Mouse (Mus musculus) forebrain, postnatal 0 days (tissue): ENCODE results near the gene Selenof. TPM values are rescaled to one million over a fixed set of nuclear protein-coding genes. Genes with fewer than 3 reads are reported as not detected.

Experiments
- ATAC-seq: fragments of 200-750 bp; cut with Nextera tagmentation; 2 replicates; pipeline ENCODE4 v1.8.0; 2017; ENCODE audit warnings: mild to moderate bottlenecking, moderate library complexity
- DNase-seq: peaks from one replicate; pipeline ENCODE4 v3.0.0-alpha.2; 2015
- H3K27ac ChIP-seq: fragments of 300-500 bp; sonication (generic); 2 replicates; pipeline ENCODE4 v1.5.1; 2014; ENCODE audit warnings: low read depth, mild to moderate bottlenecking, antibody characterized with exemption, low read length, moderate library complexity, mixed read lengths
- H3K27me3 ChIP-seq: fragments of 300-500 bp; sonication (generic); 2 replicates; pipeline ENCODE4 v1.6.1; 2014; ENCODE audit warnings: mild to moderate bottlenecking, low read length, mixed read lengths; ENCODE audit not compliant: insufficient read depth
- H3K36me3 ChIP-seq: fragments of 300-500 bp; sonication (generic); 2 replicates; pipeline ENCODE4 v1.6.1; 2014; ENCODE audit warnings: mild to moderate bottlenecking, moderate library complexity; ENCODE audit not compliant: insufficient read depth
- H3K4me1 ChIP-seq: fragments of 300-500 bp; sonication (generic); 2 replicates; pipeline ENCODE4 v1.6.1; 2014; ENCODE audit warnings: antibody characterized with exemption; ENCODE audit not compliant: insufficient read depth
- H3K4me2 ChIP-seq: fragments of 300-500 bp; sonication (generic); 2 replicates; pipeline ENCODE4 v1.6.1; 2014; ENCODE audit warnings: low read depth, mild to moderate bottlenecking, moderate library complexity
- H3K4me3 ChIP-seq: fragments of 300-500 bp; sonication (generic); 2 replicates; pipeline ENCODE4 v1.5.1; 2014; ENCODE audit warnings: low read depth, low read length, mixed read lengths
- H3K9ac ChIP-seq: fragments of 300-500 bp; sonication (generic); 2 replicates; pipeline ENCODE4 v1.6.1; 2014; ENCODE audit warnings: mild to moderate bottlenecking
- H3K9me3 ChIP-seq: fragments of 300-500 bp; sonication (generic); 2 replicates; pipeline ENCODE4 v1.6.1; 2016; ENCODE audit warnings: low read length
- CTCF ChIP-seq: sonication (generic); IDR thresholded peaks from 2 replicates; pipeline ENCODE4 v1.5.1; 2016; ENCODE audit warnings: antibody characterized with exemption, control low read depth, low read depth
- WGBS: fragments of 180-500 bp; shearing (Covaris S2); extraction: QIAGEN DNeasy Blood & Tissue Kit; methylation state at CpG from one replicate; pipeline ENCODE4 v1.1.7; 2014; 5-methylcytosine and 5-hydroxymethylcytosine counted together
- polyA plus RNA-seq: library from polyadenylated mRNA; unstranded; fragments of >200 nt; fragmentation: Nextera tagmentation; extraction: Ambion mirVana; gene quantifications from 2 replicates; pipeline ENCODE4 v1.2.1, GENCODE M21; 2015
- total RNA-seq: library from RNA; depleted of rRNA; stranded (reverse); fragments of >200 nt; gene quantifications from 2 replicates; pipeline ENCODE4 v1.2.3, GENCODE M21; 2014

Gene Selenof
- total and polyA plus RNA-seq, 2 experiments from 2014 or later, result 347 to 660 TPM

DNA sequence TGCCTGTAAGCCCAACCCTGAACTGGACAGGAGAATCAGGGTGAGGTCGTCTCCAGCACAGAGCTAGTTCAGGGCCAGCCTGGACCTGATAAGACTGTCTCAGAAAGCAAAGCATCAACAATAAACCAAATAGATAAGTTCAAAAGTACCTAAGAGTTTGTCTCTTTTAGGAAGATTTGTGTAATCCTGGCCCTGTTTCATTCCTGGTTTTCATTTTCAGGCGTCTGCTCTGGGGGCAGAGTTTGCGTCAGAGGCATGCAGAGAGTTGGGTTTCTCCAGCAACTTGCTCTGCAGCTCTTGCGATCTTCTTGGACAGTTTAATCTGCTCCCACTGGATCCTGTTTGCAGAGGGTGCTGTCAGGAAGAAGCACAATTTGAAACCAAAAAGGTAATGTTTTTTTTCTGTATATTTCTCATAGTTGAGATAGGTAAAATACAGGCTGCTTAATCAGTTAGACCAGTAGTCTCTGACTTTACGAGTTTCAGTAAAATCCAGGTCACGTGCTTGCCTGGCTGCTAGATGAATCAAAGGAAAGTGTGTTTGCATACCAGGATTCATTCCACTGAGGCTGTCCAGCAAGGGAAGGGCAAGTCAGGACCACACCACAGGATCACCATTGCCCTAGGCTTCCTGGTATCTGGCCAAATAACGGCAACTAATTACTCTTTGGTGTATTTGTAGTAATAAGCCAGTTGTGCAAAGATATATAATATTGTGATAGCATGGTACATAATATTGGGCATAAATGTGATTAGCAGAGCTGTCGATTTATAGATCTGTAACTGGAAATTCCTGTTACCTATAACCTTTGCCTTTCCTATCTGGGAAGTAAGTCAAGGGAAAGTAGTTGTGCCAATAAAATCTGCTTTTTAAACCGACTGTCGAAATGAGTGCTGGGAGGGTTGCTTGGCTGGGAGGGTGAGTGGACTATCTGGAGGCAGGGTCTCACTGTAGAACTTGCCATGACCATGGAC, 7.5 kb downstream of the Selenof start:
- DNase-seq, result no peak
- Histone ChIP-seq H3K4me1 (no peaks in the 10 kb centered on the region), H3K4me2 (no peak overlapping the region), H3K9ac (no peak overlapping the region), H3K27me3 (no peaks in the 10 kb centered on the region), H3K36me3 (peaks cover 17% of the 10 kb centered on the region; the same call in 1 of the 2 replicates), H3K4me3 (no peak overlapping the region), H3K27ac (no peak overlapping the region), H3K9me3 (no peaks in the 10 kb centered on the region)
- ATAC-seq, result no peak
- 84% methylated on average over 10 of the region's 10 CpGs for WGBS
- TF ChIP-seq CTCF, result no peak

DNA sequence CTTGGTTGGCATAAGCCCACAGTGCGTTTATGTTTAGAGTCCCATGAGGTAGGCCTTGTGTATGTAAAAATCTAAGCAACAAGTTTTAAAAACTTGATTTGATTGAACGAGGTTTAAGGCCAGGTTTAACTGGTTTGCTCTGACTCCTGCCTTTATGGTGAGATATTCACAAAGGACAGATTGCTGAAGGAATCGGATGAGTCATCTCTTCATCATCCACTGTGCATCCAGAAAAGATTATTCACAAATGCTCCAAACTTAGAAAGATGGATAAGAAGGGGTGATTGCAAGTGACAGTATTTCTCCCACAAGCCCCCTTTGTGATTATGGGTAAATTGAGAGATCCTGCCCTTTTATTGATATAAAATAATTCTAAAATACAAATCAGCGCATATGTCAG, 8.8 kb downstream of the Selenof start:
- ATAC-seq (no peak), DNase-seq (no peak)
- Histone ChIP-seq H3K4me1 (no peaks in the 10 kb centered on the region), H3K9me3 (no peaks in the 10 kb centered on the region), H3K4me3 (no peak overlapping the region), H3K27ac (no peak overlapping the region), H3K27me3 (no peaks in the 10 kb centered on the region), H3K9ac (no peak overlapping the region), H3K36me3 (peaks cover 17% of the 10 kb centered on the region; the same call in 1 of the 2 replicates), H3K4me2 (no peak overlapping the region)
- TF ChIP-seq CTCF, result no peak
- WGBS, result 96% methylated on average over 4 of the region's 4 CpGs

DNA sequence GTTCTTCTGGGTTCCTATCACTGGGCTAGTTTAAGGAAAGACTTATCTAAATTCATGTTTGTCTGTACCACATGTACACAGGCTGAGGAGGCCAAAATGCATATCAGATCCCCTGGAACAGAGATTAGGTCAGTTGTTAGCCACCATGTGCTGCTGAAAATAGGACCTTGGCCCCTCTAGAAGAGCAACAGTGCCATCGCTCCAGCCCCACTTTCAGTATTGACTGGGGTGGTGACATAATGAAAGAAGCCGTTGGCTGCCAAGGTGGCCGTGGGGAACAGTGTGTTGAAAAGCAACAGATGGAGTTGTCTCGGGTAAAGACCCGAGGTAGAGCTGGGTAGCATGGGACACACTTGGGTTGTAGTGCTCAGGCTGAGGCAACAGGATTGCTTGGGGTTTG, 9.7 kb downstream of the Selenof start:
- H3K36me3 ChIP-seq, result 0 out of 2 replicates have a peak, but pooled peaks cover 17% of the 10 kb centered on the region
- H3K27ac ChIP-seq, result no peak overlapping the region
- DNase-seq (no peak), ATAC-seq (no peak)
- H3K4me3 ChIP-seq, result no peak overlapping the region
- H3K4me1 ChIP-seq, result no peaks in the 10 kb centered on the region
- H3K4me2 ChIP-seq, result no peak overlapping the region
- H3K9ac ChIP-seq, result no peak overlapping the region
- 54% methylated on average over 5 of the region's 5 CpGs for WGBS
- TF ChIP-seq CTCF, result no peak
- H3K9me3 ChIP-seq, result no peaks in the 10 kb centered on the region
- no peaks in the 10 kb centered on the region for H3K27me3 ChIP-seq

DNA sequence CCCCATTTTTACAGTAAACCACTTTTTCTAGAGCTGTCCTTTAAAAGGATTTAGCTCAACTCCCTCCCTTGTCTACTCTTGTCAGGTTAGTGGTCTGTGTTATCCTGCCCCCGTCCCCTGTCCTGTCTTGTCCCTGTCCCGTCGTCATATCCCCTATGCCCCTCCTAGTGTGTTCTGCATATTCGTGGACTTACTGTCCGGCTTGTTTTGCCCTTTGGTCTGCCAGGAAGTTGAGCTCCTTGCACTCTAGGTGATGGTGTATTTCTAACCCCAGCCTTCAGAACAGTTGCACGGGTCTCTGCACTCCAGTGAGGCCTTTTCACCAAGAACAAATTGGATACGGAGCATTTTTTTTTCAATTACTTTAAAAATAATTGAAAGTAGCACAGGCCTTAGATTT, 10.2 kb downstream of the Selenof start:
- no peaks in the 10 kb centered on the region for H3K4me1 ChIP-seq
- no peak overlapping the region for H3K27ac ChIP-seq
- H3K4me2 ChIP-seq, result no peak overlapping the region
- TF ChIP-seq CTCF, result no peak
- no peak overlapping the region for H3K4me3 ChIP-seq
- DNase-seq (no peak), ATAC-seq (no peak)
- 0 out of 2 replicates have a peak, but pooled peaks cover 14% of the 10 kb centered on the region for H3K36me3 ChIP-seq
- no peaks in the 10 kb centered on the region for H3K27me3 ChIP-seq
- no peak overlapping the region for H3K9ac ChIP-seq
- 88% methylated on average over 7 of the region's 7 CpGs for WGBS
- H3K9me3 ChIP-seq, result no peaks in the 10 kb centered on the region

DNA sequence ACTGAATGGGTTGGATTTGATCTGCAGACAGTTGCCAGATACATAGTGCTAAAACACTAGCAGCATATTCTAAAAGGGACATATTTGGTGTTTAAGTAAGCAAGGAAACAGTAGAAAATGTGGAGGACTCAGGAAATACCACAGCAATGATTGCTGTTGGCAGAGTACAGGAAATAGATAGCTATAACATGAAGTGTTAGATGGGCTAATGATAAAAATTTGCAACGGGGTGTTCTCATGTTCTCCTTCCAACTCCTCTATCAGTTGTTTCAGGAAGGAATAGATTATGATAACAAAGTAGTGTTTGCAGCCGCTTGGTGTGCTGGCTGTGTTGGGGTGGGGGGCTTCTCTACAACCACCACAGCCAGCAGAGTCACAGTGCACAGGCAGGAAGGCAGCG, 11.7 kb downstream of the Selenof start:
- Histone ChIP-seq H3K9me3 (no peaks in the 10 kb centered on the region), H3K27ac (no peak overlapping the region), H3K36me3 (0 out of 2 replicates have a peak, but pooled peaks cover 14% of the 10 kb centered on the region), H3K9ac (no peak overlapping the region), H3K4me3 (no peak overlapping the region), H3K4me1 (no peaks in the 10 kb centered on the region), H3K27me3 (no peaks in the 10 kb centered on the region), H3K4me2 (no peak overlapping the region)
- TF ChIP-seq CTCF, result no peak
- no peak for DNase-seq
- ATAC-seq, result no peak
- 96% methylated on average over 3 of the region's 3 CpGs for WGBS

DNA sequence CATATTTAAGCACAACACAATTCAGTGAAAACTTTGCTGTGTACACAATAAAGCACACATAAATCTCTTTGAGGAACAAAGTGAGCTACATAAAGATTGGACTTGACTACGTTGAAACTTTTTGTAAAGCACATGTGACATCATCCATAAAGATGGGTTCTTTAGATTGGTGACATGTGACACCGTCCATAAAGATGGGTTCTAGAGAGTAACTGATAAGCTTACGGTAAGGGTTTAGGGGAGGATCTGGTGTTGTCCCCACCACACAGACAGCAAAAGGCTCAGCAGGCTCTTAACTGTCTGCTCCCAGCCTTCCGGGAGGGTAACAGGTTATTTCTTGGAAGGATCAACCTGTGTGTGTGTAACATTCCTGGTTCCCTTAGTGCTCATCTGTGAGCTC, 12.2 kb downstream of the Selenof start:
- 95% methylated on average over 4 of the region's 4 CpGs for WGBS
- no peak for ATAC-seq

DNA sequence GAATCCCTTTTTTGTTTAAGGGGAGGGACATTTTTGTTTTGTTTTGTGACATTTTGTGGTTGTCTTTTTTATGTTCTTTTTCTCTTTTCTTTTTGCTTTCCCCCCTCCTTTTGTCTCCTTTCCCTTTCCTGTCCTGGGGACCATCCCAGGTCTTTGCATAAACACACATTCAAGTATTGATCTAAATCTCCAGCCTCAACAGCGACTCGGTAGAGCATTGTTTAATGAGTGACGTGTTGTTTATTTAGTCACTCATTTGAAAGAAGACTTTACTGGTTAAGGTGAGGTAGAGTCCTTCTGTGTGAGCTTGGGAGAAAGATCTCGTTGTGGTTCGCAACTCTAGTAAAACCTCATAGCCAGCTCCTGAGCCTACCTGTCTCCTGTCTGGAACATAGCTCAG, 13.7 kb downstream of the Selenof start:
- H3K27ac ChIP-seq, result no peak overlapping the region
- H3K36me3 ChIP-seq, result peaks cover 20% of the 10 kb centered on the region; the same call in 1 of the 2 replicates
- TF ChIP-seq CTCF, result no peak
- H3K27me3 ChIP-seq, result no peaks in the 10 kb centered on the region
- 59% methylated on average over 5 of the region's 5 CpGs for WGBS
- H3K9me3 ChIP-seq, result no peaks in the 10 kb centered on the region
- ATAC-seq (no peak), DNase-seq (no peak)
- no peak overlapping the region for H3K4me3 ChIP-seq
- no peaks in the 10 kb centered on the region for H3K4me1 ChIP-seq
- no peak overlapping the region for H3K9ac ChIP-seq
- H3K4me2 ChIP-seq, result no peak overlapping the region

More for the DNA sequence above, 12.2 kb downstream of the Selenof start:
- Histone ChIP-seq H3K27ac (no peak overlapping the region), H3K4me2 (no peak overlapping the region), H3K27me3 (no peaks in the 10 kb centered on the region), H3K9me3 (no peaks in the 10 kb centered on the region), H3K4me1 (no peaks in the 10 kb centered on the region), H3K4me3 (no peak overlapping the region), H3K9ac (no peak overlapping the region), H3K36me3 (peaks cover 18% of the 10 kb centered on the region; the same call in 1 of the 2 replicates)
- no peak for TF ChIP-seq CTCF
- DNase-seq, result no peak
